Mouse (Mus musculus): ENCODE measurements around the gene Daxx.
A peak's percentile ranks its signal among the peaks of the same experiment; 100 is the strongest.
"Not testable (repeated sequence)": the region's sequence is repeated elsewhere in the genome, so short reads cannot be mapped to it uniquely, and the experiment has no call there.

Daxx gene

GRCm38 (mm10) chr17:33948090-33948904 is 39.1 kb downstream of the Daxx start:
- no peak for DNase-seq

GRCm38 (mm10) chr17:33948905-33949537 is 39.8 kb downstream of the Daxx start:
- no peak for DNase-seq

- DNase-seq, result no peak
Measured at GRCm38 (mm10) chr17:33950131-33950625, 41.0 kb downstream of the Daxx start.

GRCm38 (mm10) chr17:33951021-33951946 is 42.1 kb downstream of the Daxx start, which contains the start of gene B3galt4:
Gene B3galt4, minus strand, starts transcription at chr17:33951488.
- peak; percentile 86 for DNase-seq

GRCm38 (mm10) chr17:33952015-33952414 is 42.8 kb downstream of the Daxx start:
- not testable (repeated sequence) for DNase-seq

GRCm38 (mm10) chr17:33952879-33953278 is 43.7 kb downstream of the Daxx start:
- no peak for DNase-seq

- DNase-seq, result no peak
Measured at GRCm38 (mm10) chr17:33953310-33953709, 44.1 kb downstream of the Daxx start.

- DNase-seq, result no peak
Measured at GRCm38 (mm10) chr17:33953961-33954565, 44.8 kb downstream of the Daxx start.

- no peak for DNase-seq
Measured at GRCm38 (mm10) chr17:33954646-33955554, 45.7 kb downstream of the Daxx start.

GRCm38 (mm10) chr17:33955555-33956214 is 46.5 kb downstream of the Daxx start, which contains the start of the genes Vps52 and Rps18:
Gene Vps52, plus strand, starts transcription at chr17:33955812.
Gene Rps18, minus strand, starts transcription at chr17:33956001.
- peak; percentile 98 for DNase-seq

GRCm38 (mm10) chr17:33956336-33956735 is 47.1 kb downstream of the Daxx start:
- no peak for DNase-seq

GRCm38 (mm10) chr17:33957493-33957892 is 48.3 kb downstream of the Daxx start:
- DNase-seq, result no peak

GRCm38 (mm10) chr17:33958451-33958850 is 49.2 kb downstream of the Daxx start:
- DNase-seq, result no peak

- no peak for DNase-seq
Measured at GRCm38 (mm10) chr17:33959135-33959534, 49.9 kb downstream of the Daxx start.

GRCm38 (mm10) chr17:33959948-33960347 is 50.7 kb downstream of the Daxx start:
- DNase-seq, result no peak

- no peak for DNase-seq
Measured at GRCm38 (mm10) chr17:33962876-33963275, 53.7 kb downstream of the Daxx start.
